Mouse (Mus musculus) A20 (cell line): ENCODE results near the gene Aipl1.
"Not testable (repeated sequence)": the region's sequence is repeated elsewhere in the genome, so short reads cannot be mapped to it uniquely, and the experiment has no call there.

Experiments
- DNase-seq: peaks from one replicate; pipeline ENCODE4 v3.0.0-alpha.2; 2011; ENCODE audit warnings: low read depth, low spot score

Gene Aipl1

GRCm38 (mm10) chr11:72016518-72017252, 20.6 kb downstream of the Aipl1 start:
- DNase-seq = no peak

- no peak for DNase-seq
Measured at GRCm38 (mm10) chr11:72014674-72015073, 22.6 kb downstream of the Aipl1 start.

GRCm38 (mm10) chr11:72011955-72012354, 25.4 kb downstream of the Aipl1 start:
- no peak for DNase-seq

- peak; percentile 29 for DNase-seq
Measured at GRCm38 (mm10) chr11:72010940-72011722, 26.2 kb downstream of the Aipl1 start.

GRCm38 (mm10) chr11:72010367-72010766, 26.9 kb downstream of the Aipl1 start:
- no peak for DNase-seq

- no peak for DNase-seq
Measured at GRCm38 (mm10) chr11:72005547-72005946, 31.8 kb downstream of the Aipl1 start.

GRCm38 (mm10) chr11:72003171-72003570, 34.1 kb downstream of the Aipl1 start:
- no peak for DNase-seq

GRCm38 (mm10) chr11:72002138-72002853, 35.0 kb downstream of the Aipl1 start:
- peak; percentile 38 for DNase-seq

GRCm38 (mm10) chr11:72000194-72000593, 37.1 kb downstream of the Aipl1 start:
- no peak for DNase-seq

GRCm38 (mm10) chr11:71996805-71997204, 40.5 kb downstream of the Aipl1 start:
- DNase-seq = no peak

- no peak for DNase-seq
Measured at GRCm38 (mm10) chr11:71995968-71996511, 41.3 kb downstream of the Aipl1 start.

GRCm38 (mm10) chr11:71992438-71992837, 44.9 kb downstream of the Aipl1 start:
- DNase-seq = peak; percentile 13

- peak; percentile 62 for DNase-seq
Measured at GRCm38 (mm10) chr11:71991541-71991940, 45.8 kb downstream of the Aipl1 start.

GRCm38 (mm10) chr11:71989407-71989806, 47.9 kb downstream of the Aipl1 start:
- not testable (repeated sequence) for DNase-seq

GRCm38 (mm10) chr11:71987159-71988150, 49.9 kb downstream of the Aipl1 start:
- no peak for DNase-seq

- no peak for DNase-seq
Measured at GRCm38 (mm10) chr11:71985783-71986182, 51.5 kb downstream of the Aipl1 start.

- DNase-seq = no peak
Measured at GRCm38 (mm10) chr11:71985101-71985711, 52.1 kb downstream of the Aipl1 start.

- no peak for DNase-seq
Measured at GRCm38 (mm10) chr11:71984093-71984492, 53.2 kb downstream of the Aipl1 start.
